Mouse (Mus musculus) CD4-positive, CD25-positive, alpha-beta regulatory T cell (primary cell): Measurements from ENCODE around the gene Zfp451. TPM values are rescaled to one million over a fixed set of nuclear protein-coding genes. Genes with fewer than 3 reads are reported as not detected.

ENCODE experiments used
- polyA plus RNA-seq: library from polyadenylated mRNA; unstranded; fragments of 100-300 nt; shearing (Covaris generic); gene quantifications from one replicate; pipeline ENCODE4 v1.2.1, GENCODE M21; 2017

Zfp451 gene
- polyA plus RNA-seq = 34.5 TPM

GRCm38 (mm10) chr1:33813868-33814794 lies at the start of gene Zfp451:
Zfp451 (minus strand) TSS chr1:33814595.

GRCm38 (mm10) chr1:33757491-33758041 lies 56.8 kb downstream of the Zfp451 start, which contains the start of gene Bag2:
Bag2 (minus strand) TSS chr1:33757795.

DNA sequence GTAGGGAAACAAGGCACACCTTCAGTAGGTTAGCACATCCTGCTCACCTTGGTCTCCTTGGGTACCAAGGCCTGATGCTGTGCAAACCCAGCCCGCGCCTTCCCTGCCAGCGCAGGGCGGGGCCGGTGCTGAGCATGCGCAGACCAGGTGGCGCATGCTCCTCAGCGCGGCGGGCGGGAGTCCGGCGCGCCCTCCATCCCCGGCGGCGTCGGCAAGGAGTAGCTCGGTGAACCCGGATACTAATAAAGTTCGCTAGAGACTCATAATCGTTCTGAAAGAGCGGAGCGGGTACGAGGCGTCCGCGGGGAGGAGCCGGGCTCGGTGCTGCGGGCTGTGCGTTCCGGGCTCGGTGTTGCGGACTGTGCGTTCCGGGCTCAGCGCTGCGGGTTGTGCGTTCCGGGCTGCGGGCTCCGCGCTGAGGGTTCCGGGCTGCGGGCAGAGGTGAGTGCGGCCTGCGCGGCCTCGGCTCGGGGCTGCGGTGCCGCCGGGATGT lies 94.6 kb downstream of the Zfp451 start, which contains the start of gene Rab23:
TSS of gene Rab23 (plus strand) at position 155 of the 493 bp plus-strand sequence.

Other genes with a start within 250 kb of the Zfp451 start
- gene Prim2, start 144.8 kb downstream of the Zfp451 start, polyA plus RNA-seq = 11.4 TPM
- 10.7 TPM for gene Rab23, start 94.7 kb downstream of the Zfp451 start, polyA plus RNA-seq
- gene Bag2, start 56.8 kb downstream of the Zfp451 start, polyA plus RNA-seq = 1.7 TPM
- gene Bend6, start 93.2 kb upstream of the Zfp451 start, polyA plus RNA-seq = 3.4 TPM
- gene Dst, start 93.6 kb upstream of the Zfp451 start, polyA plus RNA-seq = 15.8 TPM